Mouse (Mus musculus) left cerebral cortex, adult 18-20 months (tissue): ENCODE data around the gene Gm8229. TPM values are rescaled to one million over a fixed set of nuclear protein-coding genes. Genes with fewer than 3 reads are reported as not detected.
"Not testable (repeated sequence)": the region's sequence is repeated elsewhere in the genome, so short reads cannot be mapped to it uniquely, and the experiment has no call there.

Experiments used
- DNase-seq, 2 experiments: peaks; one replicate each; pipeline ENCODE4 v3.0.0; 2021 to 2022; ENCODE audit warnings: low spot score in 2 of 2, mixed read lengths in 1 of 2
- long read RNA-seq, 2 experiments: library from polyadenylated mRNA; stranded (forward); transcript quantifications; one replicate each; pipeline ENCODE4 v2.0.0; 2021
- total RNA-seq, 2 experiments: library from RNA; stranded (reverse); gene quantifications; 2 replicates each; pipeline ENCODE4 v1.2.3; 2021

Gm8229 gene
- total RNA-seq = not detected
- long read RNA-seq, experiment 1 = 0 reads
- long read RNA-seq, experiment 2 = 0 reads

DNA sequence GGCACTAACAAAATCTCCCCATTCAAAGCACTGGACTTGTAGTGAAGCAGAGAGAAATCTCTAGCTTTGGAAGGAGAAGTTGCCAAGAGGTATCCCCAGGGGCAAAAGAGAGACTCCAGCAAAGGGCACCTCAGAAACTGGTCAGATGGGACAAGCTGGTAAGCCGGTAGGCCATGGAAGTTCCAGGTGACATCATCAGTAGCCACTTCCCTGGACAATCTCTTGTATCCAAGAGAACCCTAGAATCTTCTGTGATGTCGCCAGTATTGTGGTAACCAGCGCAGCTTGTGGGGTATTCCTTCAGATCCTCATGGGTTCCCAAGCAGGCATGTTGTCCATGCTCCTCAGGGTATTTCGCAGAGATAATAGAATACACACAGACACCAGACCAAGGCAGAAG, at the start of gene Gm8229:
TSS of gene Gm8229 (plus strand) at position 301 of the 400 bp plus-strand sequence.
- DNase-seq = not testable (repeated sequence)

DNA sequence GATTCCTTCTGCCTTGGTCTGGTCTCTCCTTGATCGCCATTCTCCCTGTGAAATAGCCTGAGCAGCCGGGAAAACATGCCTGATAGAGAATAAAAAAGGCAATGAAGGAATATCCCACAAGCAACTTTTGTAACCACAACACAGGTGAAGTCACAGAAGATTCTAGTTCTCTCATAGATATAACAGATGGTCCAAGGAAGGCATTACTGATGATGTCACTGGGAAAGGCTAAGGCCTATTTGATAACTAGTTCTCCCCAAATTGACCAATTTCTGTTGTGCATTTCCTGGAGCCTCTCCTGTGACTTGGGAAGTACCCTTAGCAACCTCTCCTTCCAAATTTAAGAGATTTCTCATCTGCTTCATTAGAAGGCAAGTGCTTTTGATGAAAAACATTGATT, 26.7 kb upstream of the Gm8229 start, which contains the start of gene Gm5930:
TSS of gene Gm5930 (minus strand) at position 101 of the 400 bp plus-strand sequence.
- DNase-seq = not testable (repeated sequence)

DNA sequence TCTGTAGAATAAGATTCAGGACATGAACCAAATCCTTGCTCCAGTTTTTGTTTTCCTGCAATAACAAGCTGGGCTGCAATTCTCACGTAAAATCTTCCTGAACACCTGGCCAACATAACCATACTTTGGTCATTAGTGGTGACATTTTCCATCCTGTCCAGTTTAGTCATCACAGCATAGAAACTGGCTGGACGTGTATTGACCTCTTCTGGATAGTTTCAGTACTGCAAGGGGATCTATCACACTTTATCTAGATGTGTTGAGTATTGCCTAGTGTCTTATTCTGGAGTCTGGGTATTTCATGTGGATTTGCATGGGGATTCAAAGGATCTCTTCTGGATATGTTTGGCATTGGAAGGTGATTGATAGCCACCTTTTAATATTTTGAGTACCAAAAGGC, 3.7 kb upstream of the Gm8229 start:
- not testable (repeated sequence) for DNase-seq

DNA sequence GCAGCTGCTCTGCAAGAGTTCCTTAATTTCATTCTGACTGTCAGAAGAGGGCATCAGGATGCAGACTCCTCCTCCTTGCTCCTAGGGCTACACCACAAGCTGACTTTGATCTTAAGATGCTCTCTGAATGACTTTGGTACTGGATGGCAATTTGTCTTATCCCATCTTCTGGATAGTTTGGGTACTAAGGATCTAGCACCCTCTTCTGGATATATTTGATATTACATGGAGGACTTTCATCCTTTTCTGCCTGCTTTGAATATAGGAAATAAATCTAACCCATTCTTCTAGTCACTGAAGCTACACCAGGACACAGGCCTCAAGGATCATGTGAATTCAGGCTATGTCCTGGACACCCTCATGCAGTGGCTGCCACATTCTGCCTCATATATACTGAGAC, 2.9 kb upstream of the Gm8229 start:
- not testable (repeated sequence) for DNase-seq

DNA sequence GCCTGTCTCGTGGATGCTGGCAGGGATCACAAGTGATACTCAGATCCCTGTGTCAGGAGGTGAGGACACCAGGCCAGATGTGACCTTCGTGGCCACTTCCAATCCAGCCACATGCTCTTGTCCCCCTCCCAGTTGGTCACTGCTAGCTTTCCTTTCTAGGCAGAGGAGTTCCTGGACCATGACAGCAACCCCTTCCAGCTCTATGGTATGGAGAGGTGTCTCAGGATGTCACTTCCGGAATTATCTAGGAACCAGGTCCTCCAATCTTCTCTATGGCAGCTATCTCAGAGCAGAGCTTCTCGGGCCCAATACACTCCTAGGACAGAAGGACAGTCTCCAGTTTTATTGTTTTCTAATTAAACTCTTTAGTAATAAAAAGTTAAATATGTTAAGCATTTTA, 19.1 kb downstream of the Gm8229 start:
- DNase-seq = not testable (repeated sequence)

DNA sequence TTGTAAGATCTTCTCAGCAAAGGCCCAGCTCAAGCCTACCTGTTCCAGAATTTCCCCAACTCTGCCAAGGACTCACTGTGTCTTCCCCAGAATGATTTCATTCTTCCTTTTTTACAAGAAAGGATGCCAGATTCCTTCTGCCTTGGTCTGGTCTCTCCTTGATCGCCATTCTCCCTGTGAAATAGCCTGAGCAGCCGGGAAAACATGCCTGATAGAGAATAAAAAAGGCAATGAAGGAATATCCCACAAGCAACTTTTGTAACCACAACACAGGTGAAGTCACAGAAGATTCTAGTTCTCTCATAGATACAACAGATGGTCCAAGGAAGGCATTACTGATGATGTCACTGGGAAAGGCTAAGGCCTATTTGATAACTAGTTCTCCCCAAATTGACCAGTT, 45.4 kb downstream of the Gm8229 start, which contains the start of gene Gm3371:
TSS of gene Gm3371 (minus strand) at position 101 of the 400 bp plus-strand sequence.
- DNase-seq = not testable (repeated sequence)

Other genes with a start within 250 kb of the Gm8229 start
- not detected for gene Gm3327, start 241.5 kb upstream of the Gm8229 start, total RNA-seq
- not detected for gene Gm8212, start 167.7 kb upstream of the Gm8229 start, total RNA-seq
- under 1 TPM in 1 of 2 experiments, not detected in 1; 0.73 TPM for gene 4930503E14Rik, start 152.1 kb upstream of the Gm8229 start, total RNA-seq
- not detected for gene Gm8220, start 79.8 kb upstream of the Gm8229 start, total RNA-seq
- not detected for gene Gm5930, start 26.8 kb upstream of the Gm8229 start, total RNA-seq
- not detected for gene Gm3371, start 45.3 kb downstream of the Gm8229 start, total RNA-seq
- not detected for gene Gm8232, start 68.3 kb downstream of the Gm8229 start, total RNA-seq
- gene BC061237, start 127.1 kb downstream of the Gm8229 start, total RNA-seq = not detected
- not detected for gene Gm17093, start 152.9 kb downstream of the Gm8229 start, total RNA-seq
- gene Gm8247, start 217.8 kb downstream of the Gm8229 start, total RNA-seq = not detected